Mouse (Mus musculus): ENCODE measurements around the gene Cpsf4l. TPM values are rescaled to one million over a fixed set of nuclear protein-coding genes. Genes with fewer than 3 reads are reported as not detected.
A peak's percentile ranks its signal among the peaks of the same experiment; 100 is the strongest.

The Cpsf4l gene
- polyA plus RNA-seq, 1 experiment from 2014 or later: 0.50 TPM

GRCm38 (mm10) chr11:113648690-113649352 is 61.0 kb downstream of the Cpsf4l start, which contains the start of gene Cog1:
Gene Cog1 (plus strand): TSS chr11:113649169.
- no peak; the same call in 1 of the 2 replicates for ATAC-seq (ENCODE audit: low FRiP score, low read depth)
- WGBS: 41% methylated on average over 26 of the region's 26 CpGs
- peaks cover 23% of the 10 kb centered on the region for H3K36me3 ChIP-seq
- H3K27me3 ChIP-seq: peaks cover 19% of the 10 kb centered on the region
- H3K27ac ChIP-seq (replicated peaks): peak within 1 kb of the TSS; percentile 92
- peak within 1 kb of the TSS; percentile 96 for H3K4me3 ChIP-seq
- no peaks in the 10 kb centered on the region for H3K9me3 ChIP-seq
- peaks cover 33% of the 10 kb centered on the region for H3K4me1 ChIP-seq
- H3K4me2 ChIP-seq (replicated peaks): peak within 1 kb of the TSS; percentile 73
- peak within 1 kb of the TSS; percentile 90 for H3K9ac ChIP-seq (replicated peaks)

Other genes starting within 250 kb of the Cpsf4l start
- gene Sstr2, start 90.7 kb downstream of the Cpsf4l start, polyA plus RNA-seq (2016; fragmentation: Nextera tagmentation; extraction: Ambion mirVana): 11.8 and 13.0 TPM in 2 replicates
- gene Cog1, start 60.8 kb downstream of the Cpsf4l start, polyA plus RNA-seq (2016; fragmentation: Nextera tagmentation; extraction: Ambion mirVana): 36.8 and 39.6 TPM in 2 replicates
- gene Slc39a11, start 59.9 kb downstream of the Cpsf4l start, polyA plus RNA-seq (2016; fragmentation: Nextera tagmentation; extraction: Ambion mirVana): 23.0 and 26.1 TPM in 2 replicates
- gene Fam104a, start 25.9 kb downstream of the Cpsf4l start, polyA plus RNA-seq (2016; fragmentation: Nextera tagmentation; extraction: Ambion mirVana): 49.5 and 50.5 TPM in 2 replicates
- gene D11Wsu47e, start 25.6 kb downstream of the Cpsf4l start, polyA plus RNA-seq (2016; fragmentation: Nextera tagmentation; extraction: Ambion mirVana): 24.3 and 26.2 TPM in 2 replicates
- 102 and 104 TPM in 2 replicates for gene Cdc42ep4, start 41.9 kb upstream of the Cpsf4l start, polyA plus RNA-seq (2016; fragmentation: Nextera tagmentation; extraction: Ambion mirVana)